Mouse (Mus musculus): ENCODE results near the gene Hsd3b2.
"Not testable (repeated sequence)": the region's sequence is repeated elsewhere in the genome, so short reads cannot be mapped to it uniquely, and the experiment has no call there.

Hsd3b2 gene

DNA sequence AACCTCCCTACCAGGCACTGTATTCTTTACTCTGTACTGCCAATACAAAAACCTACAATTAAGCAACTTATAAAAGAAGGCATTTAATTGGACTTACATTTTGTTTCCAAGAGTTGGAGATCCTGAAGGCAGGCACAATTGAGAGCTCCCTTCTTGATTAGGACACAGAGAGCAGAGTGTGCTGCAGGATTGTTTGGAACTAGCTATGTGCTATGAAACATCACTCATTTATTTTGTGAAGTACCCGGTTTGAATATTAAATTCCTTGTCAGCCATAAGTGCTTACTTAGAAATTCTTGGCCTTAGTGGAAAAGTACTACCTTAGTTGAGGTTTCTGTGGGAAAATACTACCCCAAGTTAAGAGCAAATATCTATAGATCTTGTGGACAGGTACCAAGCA is at the start of gene Hsd3b2:
Hsd3b2 (minus strand) TSS at position 168 of the 400 bp plus-strand sequence.
- DNase-seq (ENCODE audit: low spot score) = no peak

DNA sequence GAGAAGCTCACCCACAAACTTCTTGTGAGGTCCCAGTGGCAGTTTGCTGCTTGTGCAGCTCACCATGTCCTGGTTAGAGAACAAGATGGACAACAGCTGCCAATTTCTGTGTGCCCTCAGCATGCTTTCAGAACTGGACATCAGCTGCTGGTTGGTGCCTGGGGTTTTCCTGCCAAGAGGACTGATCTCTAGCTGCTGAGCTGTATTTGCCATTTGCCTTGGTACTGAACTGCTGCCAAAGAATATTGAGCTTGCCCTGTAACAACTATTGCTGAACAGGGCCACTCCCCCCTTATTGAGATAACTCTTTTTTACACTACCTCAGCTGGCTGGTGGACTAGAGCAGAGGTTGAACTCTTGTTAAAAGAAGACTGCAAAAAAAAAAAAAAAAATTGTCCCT is 39.8 kb upstream of the Hsd3b2 start:
- no peak for DNase-seq (ENCODE audit: low spot score)

DNA sequence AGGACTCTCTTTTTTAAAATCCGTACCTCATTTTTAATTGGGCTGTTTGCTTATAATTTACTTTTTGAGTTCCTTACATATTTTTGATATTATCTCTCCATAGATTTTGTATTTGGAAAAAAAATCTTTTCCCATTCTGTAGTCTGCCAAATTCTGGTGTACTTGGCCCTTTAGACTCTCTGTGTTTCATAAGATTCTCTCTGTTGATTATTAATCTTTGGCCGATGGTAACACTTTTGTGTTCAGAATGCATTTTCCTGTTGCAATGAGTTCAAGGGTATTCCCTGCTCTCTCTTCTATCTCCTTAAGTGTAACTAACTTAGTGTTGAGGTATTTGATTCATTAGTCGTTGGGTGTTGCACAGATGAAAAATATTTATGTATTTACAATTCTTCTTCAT is 32.5 kb upstream of the Hsd3b2 start:
- no peak for DNase-seq (ENCODE audit: low spot score)

DNA sequence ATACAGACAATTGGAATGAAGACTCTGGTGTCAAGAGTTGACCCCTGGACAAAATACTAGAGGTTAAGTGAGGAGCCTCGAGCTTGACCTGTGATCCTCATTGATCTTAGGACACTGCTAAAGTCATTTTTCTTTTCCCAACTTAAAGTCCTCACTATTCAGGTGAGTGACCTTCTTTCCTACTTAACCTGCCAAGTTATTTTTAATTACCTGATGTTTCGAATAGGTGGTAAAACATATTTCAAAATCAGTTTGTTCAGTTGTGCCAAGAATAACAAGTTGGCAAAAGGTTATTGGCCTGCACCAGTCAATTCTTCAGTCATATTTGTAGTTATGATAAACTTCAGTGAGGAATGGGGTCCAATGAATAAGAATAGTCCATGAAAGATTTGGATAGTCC is 27.8 kb upstream of the Hsd3b2 start:
- DNase-seq (ENCODE audit: low spot score) = no peak

DNA sequence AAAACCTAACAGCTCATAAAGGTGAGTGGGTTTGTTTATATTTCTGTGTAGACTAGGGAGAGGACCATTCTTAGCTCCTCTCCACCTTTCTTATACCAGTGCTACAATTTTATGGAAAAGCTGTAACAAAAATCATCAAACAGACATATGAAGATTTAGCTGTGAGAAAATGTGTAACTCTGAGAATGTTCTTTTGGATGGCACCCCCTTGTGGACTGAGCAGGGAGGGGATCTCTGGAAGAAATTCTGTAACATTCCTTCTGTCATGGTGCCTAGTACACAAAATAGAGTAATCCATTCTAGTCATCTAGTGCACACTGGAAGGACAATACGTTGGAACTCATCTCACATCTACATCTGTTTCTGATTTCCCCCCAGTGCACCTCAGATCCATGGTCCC is 16.7 kb upstream of the Hsd3b2 start:
- not testable (repeated sequence) for DNase-seq (ENCODE audit: low spot score)

DNA sequence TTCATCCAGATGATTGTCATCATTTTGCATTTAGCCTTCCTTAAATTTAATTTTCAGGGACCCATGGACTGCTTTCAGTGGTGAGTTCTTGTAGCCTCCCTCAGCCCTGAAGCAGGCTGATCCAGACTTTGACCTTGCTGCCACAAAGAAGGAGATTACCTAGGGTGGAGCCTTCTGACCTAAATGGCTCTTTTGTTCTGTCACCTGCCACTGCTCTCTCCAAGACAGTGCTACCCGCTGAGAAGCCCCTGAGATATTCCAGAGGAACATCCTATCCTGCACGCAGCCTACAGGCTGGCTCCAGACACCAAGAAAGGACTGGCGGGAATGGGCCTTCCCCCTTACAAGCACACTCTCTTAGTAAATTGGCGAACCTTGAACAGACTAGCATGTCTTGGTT is 10.0 kb upstream of the Hsd3b2 start:
- no peak for DNase-seq (ENCODE audit: low spot score)

DNA sequence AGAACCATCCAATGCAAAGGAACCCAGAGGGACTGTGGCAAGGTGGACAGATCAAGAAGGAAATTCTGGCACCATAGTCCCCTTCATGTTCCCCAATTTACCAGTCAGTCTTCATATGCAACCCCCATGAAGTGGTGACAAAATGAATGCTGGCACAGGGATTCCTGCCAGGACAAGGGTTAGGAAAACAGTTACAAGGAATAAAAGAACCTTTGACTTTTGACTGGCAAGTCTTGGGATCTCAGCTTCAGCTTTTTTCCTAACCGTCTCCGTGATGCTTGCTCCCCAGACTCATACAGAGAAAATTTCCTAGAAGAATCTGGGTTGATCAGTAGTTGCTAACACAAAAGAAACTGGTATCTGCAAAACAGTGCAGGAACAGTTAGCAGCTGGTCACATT is 9.4 kb upstream of the Hsd3b2 start:
- DNase-seq (ENCODE audit: low spot score) = no peak

DNA sequence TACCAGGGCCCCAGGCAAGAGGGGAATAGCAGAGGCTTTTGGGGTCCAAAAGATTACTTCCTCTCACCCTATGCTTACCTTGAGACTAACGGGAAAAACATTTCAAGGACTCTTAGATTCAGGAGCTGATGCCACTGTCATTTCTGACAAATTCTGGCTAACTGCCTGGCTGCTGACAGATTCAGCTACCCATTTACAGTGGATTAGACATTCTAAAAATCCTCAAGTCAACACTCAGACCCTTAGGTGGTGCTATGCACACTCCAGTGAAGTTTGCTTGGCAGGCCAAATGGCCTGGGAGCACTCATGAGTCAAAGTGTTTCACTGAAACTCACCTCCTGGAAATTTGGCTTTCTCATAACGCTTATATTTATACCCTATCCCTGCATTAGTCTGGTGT is 1.9 kb upstream of the Hsd3b2 start:
- no peak for DNase-seq (ENCODE audit: low spot score)

DNA sequence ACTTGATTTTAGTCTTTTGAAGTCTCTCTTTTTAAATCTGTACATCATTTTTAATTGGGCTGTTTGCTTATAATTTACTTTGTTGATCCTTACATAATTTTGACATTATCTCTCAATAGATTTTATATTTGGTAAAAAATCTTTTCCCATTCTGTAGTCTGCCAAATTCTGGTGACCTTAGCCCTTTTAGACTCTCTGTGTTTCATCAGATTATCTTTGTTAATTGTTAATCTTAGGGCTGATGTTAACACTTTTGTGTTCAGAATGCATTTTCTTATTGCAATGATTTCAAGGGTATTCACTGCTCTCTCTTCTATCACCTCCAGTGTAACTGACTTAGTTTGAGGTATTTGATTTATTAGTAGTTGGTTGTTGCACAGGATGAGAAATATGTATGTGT is 3.6 kb downstream of the Hsd3b2 start:
- no peak for DNase-seq (ENCODE audit: low spot score)

DNA sequence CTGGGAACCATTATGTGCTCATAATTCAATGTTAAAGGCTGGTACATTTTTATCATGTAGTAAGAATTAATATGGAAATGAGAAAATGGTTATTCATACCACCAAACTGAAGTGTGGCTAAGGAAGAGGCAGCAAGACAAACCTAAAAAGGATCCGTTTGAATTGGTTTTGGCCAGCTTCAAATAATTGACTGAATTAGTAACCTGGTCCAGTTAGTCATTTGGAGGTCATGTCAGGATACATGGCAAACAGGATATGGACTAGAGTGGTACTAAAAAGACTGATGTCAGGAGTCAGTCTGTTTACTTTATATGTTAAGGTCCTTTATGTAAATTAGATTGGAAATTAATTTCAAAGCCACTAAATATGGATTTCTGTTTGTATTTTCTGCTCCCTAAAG is 41.9 kb downstream of the Hsd3b2 start:
- no peak for DNase-seq (ENCODE audit: low spot score)

DNA sequence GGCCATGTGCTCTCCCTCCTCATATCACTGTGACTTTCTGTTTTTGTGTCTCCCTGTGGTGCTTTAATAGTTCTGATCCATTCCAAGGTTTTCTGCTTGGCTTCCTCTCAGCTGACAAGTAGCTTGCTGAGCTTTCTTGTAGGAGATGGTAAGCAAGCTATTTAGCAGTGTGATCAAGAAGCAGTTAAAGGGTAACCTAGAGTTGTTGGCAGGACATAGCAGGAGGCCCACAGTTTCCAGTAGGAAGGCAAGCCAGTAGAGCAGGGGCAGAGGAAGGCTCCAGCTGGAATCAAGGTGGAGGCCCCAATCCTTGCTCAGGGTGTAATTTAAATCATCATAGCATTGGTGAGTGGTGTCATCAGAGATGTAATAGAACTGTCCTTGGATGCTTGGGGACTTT is 43.6 kb downstream of the Hsd3b2 start:
- DNase-seq (ENCODE audit: low spot score) = no peak

All from embryo, embryonic 10.5 days (tissue).